Mouse (Mus musculus): Measurements from ENCODE around the gene Rab35. TPM values are rescaled to one million over a fixed set of nuclear protein-coding genes. Genes with fewer than 3 reads are reported as not detected.

Rab35 gene
- polyA plus RNA-seq, 1 experiment from 2014 or later = 20.1 TPM

DNA sequence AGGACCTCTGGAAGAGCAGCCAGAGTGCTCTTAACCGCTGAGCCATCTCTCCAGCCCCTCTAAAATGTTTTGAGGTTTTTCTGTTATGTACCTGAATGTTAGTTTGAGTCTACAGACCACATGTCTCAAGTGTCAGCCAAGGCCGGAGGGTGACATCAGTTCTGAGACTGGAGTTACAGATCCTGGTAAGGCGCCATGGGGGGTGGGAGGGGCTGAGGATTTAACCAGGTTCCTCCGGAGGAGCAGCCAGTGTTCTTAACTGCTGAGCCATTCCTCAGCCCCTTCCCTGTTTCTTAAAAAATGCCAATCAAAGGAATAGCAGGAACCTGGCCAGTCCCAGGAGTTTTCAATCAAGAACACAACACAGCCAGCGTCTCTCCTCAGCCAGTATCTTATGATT, 1.4 kb upstream of the Rab35 start:
- Histone ChIP-seq H3K9ac (ENCODE audit: low read depth, low read length) (no peak overlapping the region), H3K4me1 (ENCODE audit: control insufficient read depth, insufficient read depth, low read length) (peaks cover 21% of the 10 kb centered on the region), H3K27ac (ENCODE audit: low read depth, low read length) (no peak overlapping the region)

DNA sequence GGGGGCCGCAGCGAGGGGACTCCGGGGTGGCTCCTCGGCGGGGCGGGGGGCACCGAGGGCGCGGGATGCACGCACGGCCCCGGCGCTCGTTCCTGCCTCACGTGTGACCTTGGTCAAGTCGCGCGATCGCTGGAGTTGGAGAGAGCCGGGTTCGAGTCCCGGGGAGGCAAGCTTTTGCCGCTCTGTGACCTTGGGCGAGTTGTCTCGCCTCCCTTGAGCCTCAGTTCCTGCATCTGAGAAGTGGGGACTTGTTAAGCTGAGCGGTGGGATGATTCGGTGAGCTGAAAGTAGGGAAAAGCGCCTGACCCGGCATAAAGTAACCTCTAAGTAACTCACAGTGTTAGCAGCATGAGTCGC, 628 bp downstream of the Rab35 start:
- WGBS (ENCODE audit: insufficient replicate concordance) = 1% methylated on average over 30 of the region's 30 CpGs
- Histone ChIP-seq H3K9me3 (replicated peaks; ENCODE audit: control insufficient read depth, low read length) (no peaks in the 10 kb centered on the region), H3K27me3 (ENCODE audit: control insufficient read depth, insufficient read depth, low read length) (no peaks in the 10 kb centered on the region), H3K27ac (ENCODE audit: low read depth, low read length) (peak overlapping the region; percentile 96), H3K4me1 (ENCODE audit: control insufficient read depth, insufficient read depth, low read length) (peaks cover 22% of the 10 kb centered on the region), H3K4me2 (peak overlapping the region; percentile 86), H3K36me3 (ENCODE audit: control insufficient read depth, insufficient read depth, low read length) (no peaks in the 10 kb centered on the region), H3K4me3 (ENCODE audit: low read depth, low read length) (peak overlapping the region; percentile 78), H3K9ac (ENCODE audit: low read depth, low read length) (peak overlapping the region; percentile 93)
- ATAC-seq (replicated peaks; ENCODE audit: insufficient number of reproducible peaks, low FRiP score, low TSS enrichment) = no peak

More for the DNA sequence above, 1.4 kb upstream of the Rab35 start:
- no peaks in the 10 kb centered on the region for H3K27me3 ChIP-seq (ENCODE audit: control insufficient read depth, insufficient read depth, low read length)
- H3K4me2 ChIP-seq = peak overlapping the region; percentile 86; the same call in 1 of the 2 replicates
- H3K36me3 ChIP-seq (ENCODE audit: control insufficient read depth, insufficient read depth, low read length) = no peaks in the 10 kb centered on the region
- no peak for ATAC-seq (replicated peaks; ENCODE audit: insufficient number of reproducible peaks, low FRiP score, low TSS enrichment)
- H3K9me3 ChIP-seq (replicated peaks; ENCODE audit: control insufficient read depth, low read length) = no peaks in the 10 kb centered on the region
- peak overlapping the region; percentile 78; the same call in 1 of the 2 replicates for H3K4me3 ChIP-seq (ENCODE audit: low read depth, low read length)
- WGBS (ENCODE audit: insufficient replicate concordance) = 35% methylated on average over 5 of the region's 5 CpGs

GRCm38 (mm10) chr5:115633060-115633459, 1.4 kb downstream of the Rab35 start:
- 54% methylated on average over 4 of the region's 4 CpGs for WGBS (ENCODE audit: insufficient replicate concordance)
- no peaks in the 10 kb centered on the region for H3K27me3 ChIP-seq (ENCODE audit: control insufficient read depth, insufficient read depth, low read length)

GRCm38 (mm10) chr5:115634046-115634445, 2.3 kb downstream of the Rab35 start:
- H3K4me2 ChIP-seq = peak overlapping the region; percentile 86; the same call in 1 of the 2 replicates
- H3K9ac ChIP-seq (ENCODE audit: low read depth, low read length) = no peak overlapping the region
- no peaks in the 10 kb centered on the region for H3K27me3 ChIP-seq (ENCODE audit: control insufficient read depth, insufficient read depth, low read length)
- H3K4me3 ChIP-seq (ENCODE audit: low read depth, low read length) = no peak overlapping the region
- peaks cover 5% of the 10 kb centered on the region; the same call in 1 of the 2 replicates for H3K36me3 ChIP-seq (ENCODE audit: control insufficient read depth, insufficient read depth, low read length)
- 79% methylated on average over 8 of the region's 8 CpGs for WGBS (ENCODE audit: insufficient replicate concordance)
- no peak overlapping the region for H3K27ac ChIP-seq (ENCODE audit: low read depth, low read length)
- H3K9me3 ChIP-seq (replicated peaks; ENCODE audit: control insufficient read depth, low read length) = no peaks in the 10 kb centered on the region
- no peak for ATAC-seq (replicated peaks; ENCODE audit: insufficient number of reproducible peaks, low FRiP score, low TSS enrichment)
- peaks cover 22% of the 10 kb centered on the region for H3K4me1 ChIP-seq (ENCODE audit: control insufficient read depth, insufficient read depth, low read length)

More at GRCm38 (mm10) chr5:115633060-115633459, 1.4 kb downstream of the Rab35 start:
- peak overlapping the region; percentile 86 for H3K4me2 ChIP-seq
- ATAC-seq (replicated peaks; ENCODE audit: insufficient number of reproducible peaks, low FRiP score, low TSS enrichment) = no peak
- no peaks in the 10 kb centered on the region for H3K9me3 ChIP-seq (replicated peaks; ENCODE audit: control insufficient read depth, low read length)
- H3K4me3 ChIP-seq (ENCODE audit: low read depth, low read length) = peak overlapping the region; percentile 78
- H3K36me3 ChIP-seq (ENCODE audit: control insufficient read depth, insufficient read depth, low read length) = no peaks in the 10 kb centered on the region
- H3K4me1 ChIP-seq (ENCODE audit: control insufficient read depth, insufficient read depth, low read length) = peaks cover 22% of the 10 kb centered on the region
- peak overlapping the region; percentile 93 for H3K9ac ChIP-seq (ENCODE audit: low read depth, low read length)
- no peak overlapping the region for H3K27ac ChIP-seq (ENCODE audit: low read depth, low read length)

DNA sequence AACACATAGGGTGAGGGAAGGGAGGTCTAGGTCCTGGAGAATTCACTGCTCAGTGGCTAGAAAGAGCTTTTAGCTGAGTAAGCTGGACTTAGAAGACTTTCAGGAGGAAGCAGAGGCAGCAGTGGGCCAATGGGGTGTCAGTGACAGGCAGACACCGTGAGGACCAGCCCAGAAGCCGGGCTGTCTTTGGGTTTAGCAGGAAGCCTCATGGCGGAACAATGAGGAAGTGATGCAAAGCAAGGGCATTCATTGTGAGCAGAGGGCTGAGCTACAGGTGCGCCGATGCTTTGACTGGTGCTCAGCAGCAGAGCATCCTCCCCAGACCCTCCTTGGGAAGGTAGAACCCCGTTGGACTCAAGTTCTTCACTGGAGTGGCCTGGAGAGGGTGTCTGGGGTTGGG, 3.8 kb downstream of the Rab35 start:
- Histone ChIP-seq H3K9me3 (replicated peaks; ENCODE audit: control insufficient read depth, low read length) (no peaks in the 10 kb centered on the region), H3K36me3 (ENCODE audit: control insufficient read depth, insufficient read depth, low read length) (peaks cover 13% of the 10 kb centered on the region), H3K27ac (ENCODE audit: low read depth, low read length) (no peak overlapping the region), H3K9ac (ENCODE audit: low read depth, low read length) (no peak overlapping the region), H3K27me3 (ENCODE audit: control insufficient read depth, insufficient read depth, low read length) (no peaks in the 10 kb centered on the region), H3K4me2 (no peak overlapping the region), H3K4me3 (ENCODE audit: low read depth, low read length) (no peak overlapping the region), H3K4me1 (ENCODE audit: control insufficient read depth, insufficient read depth, low read length) (peaks cover 22% of the 10 kb centered on the region)
- no peak for ATAC-seq (replicated peaks; ENCODE audit: insufficient number of reproducible peaks, low FRiP score, low TSS enrichment)
- WGBS (ENCODE audit: insufficient replicate concordance) = 69% methylated on average over 6 of the region's 6 CpGs

DNA sequence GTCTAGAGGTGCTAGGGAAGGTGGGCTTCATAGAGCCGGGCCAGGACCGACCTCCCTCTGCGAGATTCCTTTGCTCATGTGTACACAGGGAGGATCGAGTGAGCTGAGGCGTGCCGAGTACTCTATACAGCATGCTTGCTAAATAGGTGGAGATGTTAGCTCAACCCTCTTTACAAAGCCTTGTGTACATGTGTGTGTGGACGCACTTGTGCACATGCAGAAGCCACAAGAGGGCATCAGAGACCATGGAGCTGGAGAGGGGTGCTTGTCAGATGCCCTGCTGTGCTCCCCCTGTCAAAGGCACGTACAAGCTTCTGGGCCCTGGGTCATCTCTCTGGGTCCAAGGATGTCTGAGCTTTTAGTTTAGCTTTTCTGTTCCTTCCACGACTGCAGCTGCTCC, 12.5 kb downstream of the Rab35 start:
- H3K36me3 ChIP-seq (ENCODE audit: control insufficient read depth, insufficient read depth, low read length) = peaks cover 38% of the 10 kb centered on the region
- no peaks in the 10 kb centered on the region for H3K4me1 ChIP-seq (ENCODE audit: control insufficient read depth, insufficient read depth, low read length)
- H3K27me3 ChIP-seq (ENCODE audit: control insufficient read depth, insufficient read depth, low read length) = no peaks in the 10 kb centered on the region
- WGBS (ENCODE audit: insufficient replicate concordance) = 85% methylated on average over 9 of the region's 9 CpGs
- H3K9ac ChIP-seq (ENCODE audit: low read depth, low read length) = no peak overlapping the region
- no peak overlapping the region for H3K4me3 ChIP-seq (ENCODE audit: low read depth, low read length)
- H3K4me2 ChIP-seq = no peak overlapping the region
- H3K27ac ChIP-seq (ENCODE audit: low read depth, low read length) = no peak overlapping the region
- no peaks in the 10 kb centered on the region for H3K9me3 ChIP-seq (replicated peaks; ENCODE audit: control insufficient read depth, low read length)
- ATAC-seq (replicated peaks; ENCODE audit: insufficient number of reproducible peaks, low FRiP score, low TSS enrichment) = no peak

DNA sequence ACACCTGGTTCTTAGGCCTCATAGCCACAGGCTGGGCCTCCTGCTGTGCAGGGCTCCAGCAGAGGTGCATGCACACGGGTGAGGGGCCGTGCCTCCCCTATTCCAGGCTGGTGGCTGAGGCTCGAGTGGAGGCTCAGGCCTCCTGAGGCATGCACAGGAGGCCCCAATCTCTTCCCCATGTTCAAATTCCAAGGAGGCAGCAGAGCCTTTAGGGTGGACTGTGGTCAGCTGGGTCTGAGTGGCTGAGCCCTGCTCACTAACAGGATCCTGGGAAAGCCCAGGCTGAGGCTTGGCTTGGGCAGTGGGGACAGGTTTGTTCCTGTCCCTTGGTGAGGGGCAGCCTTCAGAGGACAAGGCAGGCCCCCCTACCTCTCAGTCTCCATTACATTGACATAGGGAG, 17.2 kb downstream of the Rab35 start:
- Histone ChIP-seq H3K4me3 (ENCODE audit: low read depth, low read length) (no peak overlapping the region), H3K9me3 (replicated peaks; ENCODE audit: control insufficient read depth, low read length) (no peaks in the 10 kb centered on the region), H3K9ac (ENCODE audit: low read depth, low read length) (no peak overlapping the region), H3K36me3 (ENCODE audit: control insufficient read depth, insufficient read depth, low read length) (peaks cover 22% of the 10 kb centered on the region), H3K27ac (ENCODE audit: low read depth, low read length) (no peak overlapping the region), H3K4me2 (no peak overlapping the region), H3K4me1 (ENCODE audit: control insufficient read depth, insufficient read depth, low read length) (peaks cover 3% of the 10 kb centered on the region; the same call in 1 of the 2 replicates), H3K27me3 (ENCODE audit: control insufficient read depth, insufficient read depth, low read length) (no peaks in the 10 kb centered on the region)
- 63% methylated on average over 3 of the region's 3 CpGs for WGBS (ENCODE audit: insufficient replicate concordance)
- ATAC-seq (replicated peaks; ENCODE audit: insufficient number of reproducible peaks, low FRiP score, low TSS enrichment) = no peak

GRCm38 (mm10) chr5:115649699-115650098, 18.0 kb downstream of the Rab35 start:
- no peak overlapping the region for H3K4me2 ChIP-seq
- H3K9me3 ChIP-seq (replicated peaks; ENCODE audit: control insufficient read depth, low read length) = no peaks in the 10 kb centered on the region
- no peak overlapping the region for H3K9ac ChIP-seq (ENCODE audit: low read depth, low read length)
- no peak overlapping the region for H3K4me3 ChIP-seq (ENCODE audit: low read depth, low read length)
- peaks cover 3% of the 10 kb centered on the region; the same call in 1 of the 2 replicates for H3K4me1 ChIP-seq (ENCODE audit: control insufficient read depth, insufficient read depth, low read length)
- H3K36me3 ChIP-seq (ENCODE audit: control insufficient read depth, insufficient read depth, low read length) = peaks cover 15% of the 10 kb centered on the region
- no peak for ATAC-seq (replicated peaks; ENCODE audit: insufficient number of reproducible peaks, low FRiP score, low TSS enrichment)
- H3K27ac ChIP-seq (ENCODE audit: low read depth, low read length) = no peak overlapping the region
- no peaks in the 10 kb centered on the region for H3K27me3 ChIP-seq (ENCODE audit: control insufficient read depth, insufficient read depth, low read length)
- 88% methylated on average over 8 of the region's 8 CpGs for WGBS (ENCODE audit: insufficient replicate concordance)

DNA sequence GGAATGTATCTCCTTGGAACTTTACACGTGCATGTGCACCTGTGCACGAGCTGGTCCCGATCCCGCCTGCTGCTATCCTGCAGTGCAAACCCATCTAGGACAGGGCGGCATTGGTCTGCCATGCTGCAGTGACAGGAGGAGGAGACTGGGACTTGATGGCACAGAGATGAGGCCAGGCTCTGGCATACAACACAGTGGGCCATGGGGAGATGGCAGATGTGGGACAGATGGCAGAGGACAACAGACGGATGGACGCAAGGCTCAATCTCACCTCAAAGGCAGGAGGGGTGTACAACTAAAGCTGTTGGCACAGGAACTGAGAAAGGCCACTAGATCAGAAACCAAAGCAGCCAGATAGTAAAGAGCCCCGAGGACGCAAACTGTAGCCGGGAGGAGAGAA, 19.2 kb downstream of the Rab35 start:
- Histone ChIP-seq H3K9me3 (replicated peaks; ENCODE audit: control insufficient read depth, low read length) (no peaks in the 10 kb centered on the region), H3K4me2 (no peak overlapping the region), H3K4me1 (ENCODE audit: control insufficient read depth, insufficient read depth, low read length) (peaks cover 3% of the 10 kb centered on the region; the same call in 1 of the 2 replicates), H3K27me3 (ENCODE audit: control insufficient read depth, insufficient read depth, low read length) (no peaks in the 10 kb centered on the region), H3K27ac (ENCODE audit: low read depth, low read length) (no peak overlapping the region), H3K9ac (ENCODE audit: low read depth, low read length) (no peak overlapping the region), H3K36me3 (ENCODE audit: control insufficient read depth, insufficient read depth, low read length) (peaks cover 5% of the 10 kb centered on the region), H3K4me3 (ENCODE audit: low read depth, low read length) (no peak overlapping the region)
- WGBS (ENCODE audit: insufficient replicate concordance) = 89% methylated on average over 10 of the region's 10 CpGs
- no peak for ATAC-seq (replicated peaks; ENCODE audit: insufficient number of reproducible peaks, low FRiP score, low TSS enrichment)

All from heart, embryonic 11.5 days (tissue).